Mouse (Mus musculus) G1E (cell line): ENCODE measurements around the gene Ppard.

Experiments
- CTCF ChIP-seq: IDR thresholded peaks from 2 replicates; pipeline ENCODE4 v1.5.1; 2012; ENCODE audit warnings: low read depth, low read length, inconsistent platforms, mixed read lengths
- GATA1 ChIP-seq: IDR thresholded peaks from 2 replicates; pipeline ENCODE4 v1.6.1; 2012; ENCODE audit warnings: borderline replicate concordance, low read length, inconsistent platforms, mixed read lengths
- POLR2AphosphoS5 ChIP-seq: IDR thresholded peaks from 2 replicates; pipeline ENCODE4 v1.6.1; 2012; ENCODE audit warnings: low read depth, low read length, inconsistent platforms; ENCODE audit not compliant: insufficient replicate concordance
- TAL1 ChIP-seq: conservative IDR thresholded peaks from 2 replicates; pipeline ENCODE4 v1.6.1; 2012; ENCODE audit warnings: low read depth, low read length, inconsistent platforms, mixed read lengths

- TF ChIP-seq CTCF, result no peak
- no peak for TF ChIP-seq TAL1
- no peak for TF ChIP-seq GATA1
- TF ChIP-seq POLR2AphosphoS5, result no peak
Observed at GRCm38 (mm10) chr17:28291346-28291745, 58.8 kb downstream of the Ppard start.
